Mouse (Mus musculus) frontal cortex, postnatal 10 days (tissue): ENCODE data around the gene Tmem53.

Experiments used
- DNase-seq, 2 experiments: peaks; one replicate each; pipeline ENCODE4 v3.0.0; 2022; ENCODE audit warnings: low spot score in 2 of 2, mixed read lengths in 1 of 2

Gene Tmem53

DNA sequence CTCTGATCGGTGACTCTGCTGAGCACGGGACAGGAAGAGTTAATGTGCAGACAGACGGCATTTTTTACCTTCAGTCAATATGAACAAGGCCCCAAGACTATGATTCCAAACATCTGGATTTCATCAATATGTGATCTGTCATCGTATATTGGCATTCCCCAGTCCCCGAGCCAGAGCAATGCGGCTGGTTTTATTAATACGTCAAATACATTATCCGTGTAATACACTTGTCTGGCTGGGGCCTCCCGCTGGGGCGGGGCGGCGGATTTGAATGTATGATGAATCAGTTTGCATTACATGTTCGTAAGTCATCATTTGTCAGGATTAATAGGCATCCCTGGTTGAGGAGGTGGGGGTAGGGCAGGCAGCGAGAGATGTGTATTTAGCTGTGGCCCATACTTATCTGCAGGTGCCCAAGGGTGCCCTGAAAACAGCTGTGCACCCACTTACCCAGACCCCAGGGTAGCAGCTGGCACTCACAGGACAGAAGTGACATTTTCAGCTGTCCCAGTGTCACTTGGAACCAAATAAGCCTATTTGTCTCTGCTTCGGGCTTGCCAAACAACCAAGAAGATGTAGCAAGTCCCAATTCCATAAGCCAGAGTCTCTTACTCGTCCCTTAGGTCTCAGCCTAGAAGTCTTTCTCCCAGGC lies 63.2 kb downstream of the Tmem53 start:
- DNase-seq, result no peak

DNA sequence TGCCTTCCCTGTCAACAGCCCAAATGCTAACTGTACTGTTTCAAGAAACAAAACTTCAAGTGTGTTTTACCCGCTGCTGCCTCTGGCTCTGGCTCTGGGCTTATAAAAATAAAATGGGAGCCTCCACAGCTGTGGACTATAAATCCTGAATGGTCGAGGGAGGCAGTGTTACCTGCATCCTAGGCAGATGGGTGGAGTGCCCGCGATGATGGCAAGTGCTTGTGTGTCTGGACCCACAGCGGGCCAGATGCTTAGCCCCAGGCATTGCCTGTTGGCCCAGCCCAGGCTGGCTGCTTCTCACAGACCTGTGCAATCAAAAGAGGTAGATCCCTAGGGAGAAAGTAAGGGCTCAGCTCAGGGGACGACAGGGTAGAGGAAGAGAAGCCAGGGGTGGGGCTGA lies 65.0 kb downstream of the Tmem53 start:
- no peak for DNase-seq

GRCm38 (mm10) chr4:117317701-117318190 lies 66.0 kb downstream of the Tmem53 start:
- no peak for DNase-seq
